Mouse (Mus musculus): Measurements from ENCODE around the gene Nlrx1.
A peak's percentile ranks its signal among the peaks of the same experiment; 100 is the strongest.

Nlrx1 gene

DNA sequence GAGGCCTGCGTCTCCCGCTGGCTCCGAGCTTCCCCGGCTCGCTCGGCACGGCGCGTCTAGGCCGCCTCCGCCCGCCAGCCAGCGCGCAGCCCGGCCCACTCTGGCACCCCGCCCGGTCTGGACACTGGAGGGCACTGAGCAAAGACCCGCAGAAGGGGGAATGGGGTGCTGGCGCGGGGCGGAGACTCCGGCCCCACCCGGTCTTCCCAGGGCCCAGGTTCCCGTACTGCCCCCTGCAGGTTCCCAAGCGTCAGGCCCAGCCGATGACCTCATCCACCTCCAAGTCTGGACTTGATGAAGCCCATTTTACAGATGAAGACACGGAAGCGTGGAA lies 405 bp downstream of the Nlrx1 start:
- DNase-seq (ENCODE audit: low spot score): peak; percentile 66

GRCm38 (mm10) chr9:44267319-44268026 lies 926 bp downstream of the Nlrx1 start:
- DNase-seq (ENCODE audit: low spot score): no peak

GRCm38 (mm10) chr9:44266478-44267226 lies 1.7 kb downstream of the Nlrx1 start:
- no peak for DNase-seq (ENCODE audit: low spot score)

DNA sequence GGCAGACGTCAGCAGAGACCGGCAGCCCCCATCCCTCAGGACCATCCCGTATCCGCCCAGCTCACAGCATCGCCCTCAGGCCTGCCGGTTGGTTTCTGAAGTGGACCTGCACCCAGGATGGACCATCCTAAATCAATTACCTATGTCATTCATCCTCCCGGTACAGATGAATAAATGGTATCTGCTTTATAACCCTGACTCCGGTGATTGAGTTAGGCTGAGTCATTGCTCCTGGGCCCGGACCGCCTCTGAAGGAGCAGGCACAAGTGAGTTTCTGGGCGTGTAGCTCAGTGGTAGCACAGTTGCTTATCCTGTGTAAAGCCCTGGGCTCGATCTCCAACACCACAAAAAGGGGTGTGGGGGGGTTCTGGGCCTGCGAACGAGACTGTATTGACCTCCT lies 7.0 kb downstream of the Nlrx1 start:
- no peak for DNase-seq (ENCODE audit: low spot score)

GRCm38 (mm10) chr9:44259014-44259413 lies 9.4 kb downstream of the Nlrx1 start:
- DNase-seq (ENCODE audit: low spot score): no peak

- no peak for DNase-seq (ENCODE audit: low spot score)
Observed at GRCm38 (mm10) chr9:44256213-44256612, 12.2 kb downstream of the Nlrx1 start.

DNA sequence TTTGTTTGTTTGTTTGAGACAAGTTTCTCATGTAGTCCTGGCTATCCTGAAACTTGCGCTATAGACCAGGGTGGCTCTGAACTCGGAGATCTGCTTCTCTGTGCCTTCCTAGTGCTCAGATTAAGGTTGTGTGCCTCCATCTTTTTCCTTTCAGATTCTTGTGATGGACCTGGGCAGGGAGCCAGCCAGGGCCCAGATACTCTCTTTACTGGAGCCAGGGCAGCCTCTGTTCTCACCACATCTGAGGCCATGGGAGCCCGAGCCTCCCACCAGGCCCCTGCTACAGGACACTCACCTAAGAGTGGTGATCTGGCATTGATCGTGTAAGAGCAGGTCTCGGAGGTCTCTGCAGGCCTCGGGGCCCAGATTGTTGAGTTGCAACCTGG lies 13.3 kb downstream of the Nlrx1 start:
- DNase-seq (ENCODE audit: low spot score): no peak

DNA sequence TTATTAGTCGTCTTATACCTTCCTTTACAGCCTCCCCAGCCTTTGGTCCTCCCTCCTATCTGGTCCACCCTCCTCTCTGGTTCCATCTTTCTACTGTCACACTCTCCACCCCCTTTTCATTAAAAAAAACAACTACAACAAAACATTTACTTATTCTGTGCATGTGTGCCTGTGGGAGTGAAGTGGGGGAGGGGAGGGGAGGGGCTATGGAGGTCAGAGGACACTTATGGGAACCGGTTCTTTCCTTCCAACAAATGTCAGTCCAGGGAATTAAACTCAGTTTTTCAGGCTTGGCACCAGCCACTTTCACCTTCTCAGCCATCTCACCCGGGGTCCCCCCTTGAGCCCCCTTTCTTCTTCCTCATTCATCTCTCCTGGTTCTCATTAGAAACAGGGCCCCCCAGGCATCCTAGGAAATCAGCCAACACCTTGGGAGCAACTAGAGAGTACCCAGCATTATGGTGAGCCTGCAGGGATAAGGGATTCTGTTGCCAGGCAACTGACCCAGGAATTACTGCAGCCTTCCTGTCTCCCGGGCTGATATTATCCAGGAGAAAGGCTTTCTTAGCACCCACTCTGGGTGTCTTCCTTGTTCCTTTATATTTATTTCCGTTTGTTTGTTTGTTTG lies 13.8 kb downstream of the Nlrx1 start:
- DNase-seq (ENCODE audit: low spot score): no peak

DNA sequence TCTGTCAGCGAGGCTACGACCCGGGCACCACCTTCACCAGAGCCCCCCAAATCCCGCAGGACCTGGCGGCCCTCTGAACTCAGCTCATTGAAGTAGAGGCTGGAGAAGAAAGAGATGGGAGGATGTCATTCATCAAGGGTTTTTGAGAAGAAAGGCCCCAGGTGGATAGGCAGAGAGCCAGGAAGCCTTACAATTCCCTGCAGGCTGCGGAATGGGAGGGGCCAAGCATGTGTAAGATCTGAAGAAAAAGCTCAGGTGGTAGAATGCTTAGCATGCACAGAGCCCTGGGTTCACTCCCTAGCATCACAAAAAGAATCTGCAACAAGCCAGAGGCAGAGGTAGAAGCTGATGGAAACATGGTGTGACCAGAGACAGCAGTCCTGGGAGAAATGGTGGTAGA lies 15.0 kb downstream of the Nlrx1 start:
- DNase-seq (ENCODE audit: low spot score): no peak

- DNase-seq (ENCODE audit: low spot score): no peak
Observed at GRCm38 (mm10) chr9:44251314-44251713, 17.1 kb downstream of the Nlrx1 start, which contains the start of gene Pdzd3. Pdzd3 (minus strand) TSS chr9:44251471.

GRCm38 (mm10) chr9:44250445-44250844 lies 18.0 kb downstream of the Nlrx1 start:
- DNase-seq (ENCODE audit: low spot score): no peak

DNA sequence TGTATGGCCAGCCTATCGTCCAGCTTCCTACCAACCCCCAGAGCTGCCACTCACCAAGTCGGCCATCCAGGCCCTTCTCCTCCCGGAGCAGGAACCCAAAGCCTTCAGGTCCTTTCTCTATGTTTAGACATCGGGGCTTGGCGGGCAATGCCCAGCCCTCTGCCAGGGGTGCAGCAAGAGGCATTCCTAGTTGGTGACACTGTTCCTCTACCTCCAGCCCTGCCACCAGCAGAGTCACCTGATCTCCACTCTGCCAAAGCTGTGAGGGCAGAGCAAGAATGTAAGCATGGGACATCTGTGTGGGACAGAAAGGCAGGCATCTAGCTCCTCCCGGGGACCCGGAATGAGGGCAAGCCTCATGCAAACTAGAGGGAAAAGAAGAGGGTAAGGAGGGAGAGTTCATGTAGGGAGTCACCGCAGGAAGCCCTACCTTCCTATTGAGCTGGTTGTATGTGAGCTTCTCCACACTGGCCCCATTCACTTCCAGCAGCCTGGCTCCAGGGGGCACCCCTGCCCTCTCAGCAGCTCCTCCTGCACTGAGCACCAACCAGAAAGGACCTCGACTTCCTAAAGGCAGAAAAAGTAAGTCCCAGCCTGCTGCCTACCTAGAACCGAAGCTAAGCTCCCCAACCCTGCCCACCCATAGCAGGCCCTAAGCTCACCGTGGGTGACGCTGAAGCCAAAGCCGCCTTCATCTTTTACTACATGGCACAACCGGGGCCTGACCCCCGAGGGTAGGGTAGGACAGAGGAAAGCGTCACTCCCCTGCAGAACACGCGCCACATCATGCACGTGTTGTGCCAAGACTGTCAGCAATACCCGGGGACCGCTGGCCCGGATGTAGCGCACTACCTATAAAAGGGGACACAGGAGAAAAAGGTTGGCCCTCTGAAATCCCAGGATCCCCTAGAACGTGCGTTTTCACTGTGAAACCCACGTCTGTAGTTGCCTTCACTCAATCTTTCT lies 18.9 kb downstream of the Nlrx1 start:
- peak; percentile 32 for DNase-seq (ENCODE audit: low spot score)

DNA sequence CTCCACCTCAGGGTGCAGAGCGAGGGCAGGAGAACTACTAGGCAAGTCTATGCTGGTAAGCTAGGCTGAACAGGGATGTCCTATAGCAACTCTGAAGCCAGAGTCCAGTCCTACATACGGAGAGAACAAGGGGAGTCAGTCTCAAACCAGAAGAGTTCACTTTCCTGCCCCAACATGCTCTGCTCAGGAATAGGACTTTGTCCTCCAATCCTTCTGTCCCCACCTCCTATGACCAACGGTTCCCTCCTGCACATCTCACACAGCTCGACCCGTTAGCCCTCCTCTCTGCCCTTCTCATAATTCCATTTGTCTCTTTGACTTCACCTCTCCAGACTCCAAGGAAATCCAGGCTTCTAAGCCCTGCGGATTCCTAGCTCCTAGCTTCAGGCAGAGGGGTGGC lies 20.5 kb downstream of the Nlrx1 start:
- DNase-seq (ENCODE audit: low spot score): no peak

DNA sequence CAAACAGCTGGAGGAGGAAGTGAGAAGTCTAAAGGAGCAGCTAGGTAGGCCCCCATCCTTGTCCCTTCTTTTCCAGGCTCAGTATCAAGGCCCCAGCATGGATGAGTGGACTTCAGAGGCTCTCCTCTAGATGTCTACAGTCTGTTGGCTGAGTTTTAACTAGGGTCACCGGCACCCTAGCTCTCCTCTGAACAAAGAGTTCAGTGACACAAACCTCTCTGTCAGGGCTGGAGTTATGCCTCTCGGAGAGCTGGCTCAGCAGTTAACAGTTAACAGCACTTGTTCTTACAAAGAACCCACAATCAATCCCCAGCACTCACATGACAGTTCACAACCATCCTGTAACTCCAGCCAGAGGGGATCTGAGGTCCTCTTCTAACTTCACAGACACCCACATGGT lies 24.8 kb downstream of the Nlrx1 start:
- DNase-seq (ENCODE audit: low spot score): no peak

GRCm38 (mm10) chr9:44241418-44241817 lies 27.0 kb downstream of the Nlrx1 start:
- no peak for DNase-seq (ENCODE audit: low spot score)

DNA sequence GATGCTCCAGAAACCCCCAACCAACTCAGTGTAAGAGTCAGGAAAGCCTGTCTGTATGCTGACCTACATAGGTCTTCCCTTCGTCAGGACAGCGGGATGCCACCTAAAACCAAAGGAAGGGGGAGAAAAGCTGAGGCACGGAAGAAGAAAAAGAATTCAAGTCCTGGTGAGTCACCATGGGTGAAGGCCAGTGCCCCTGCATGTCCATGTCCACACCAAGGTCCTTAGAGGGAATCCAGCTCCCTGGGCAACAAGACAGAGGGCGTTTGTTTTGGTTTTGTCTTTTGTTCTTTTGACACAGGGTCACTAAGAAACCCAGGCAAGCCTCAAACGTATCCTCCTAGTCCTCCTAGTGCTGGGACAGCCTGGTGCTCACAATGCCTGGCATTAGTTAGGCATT lies 27.5 kb downstream of the Nlrx1 start:
- no peak for DNase-seq (ENCODE audit: low spot score)

DNA sequence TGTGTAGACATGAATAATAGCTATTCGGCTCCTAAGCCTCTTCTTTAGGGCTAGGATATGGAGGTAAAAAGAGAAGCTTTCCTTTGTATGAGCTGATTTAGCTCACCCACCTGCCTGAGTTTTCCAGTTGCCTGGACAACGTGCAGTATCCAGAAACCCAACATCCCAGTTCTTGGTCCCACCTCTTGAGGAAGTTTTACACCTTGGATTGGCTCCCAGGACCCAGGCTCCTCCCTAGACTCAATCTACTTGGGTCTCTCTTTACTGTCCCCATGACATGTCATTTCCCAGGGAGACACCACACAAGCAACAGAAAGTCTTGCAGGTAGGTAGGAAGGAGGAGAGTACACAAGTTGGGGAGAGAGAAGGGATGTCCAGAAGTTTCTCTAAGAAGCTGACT lies 28.0 kb downstream of the Nlrx1 start, which contains the start of gene Ccdc153:
Ccdc153 (plus strand) TSS at position 278 of the 400 bp plus-strand sequence.
- DNase-seq (ENCODE audit: low spot score): no peak

GRCm38 (mm10) chr9:44239447-44239846 lies 29.0 kb downstream of the Nlrx1 start:
- DNase-seq (ENCODE audit: low spot score): no peak

DNA sequence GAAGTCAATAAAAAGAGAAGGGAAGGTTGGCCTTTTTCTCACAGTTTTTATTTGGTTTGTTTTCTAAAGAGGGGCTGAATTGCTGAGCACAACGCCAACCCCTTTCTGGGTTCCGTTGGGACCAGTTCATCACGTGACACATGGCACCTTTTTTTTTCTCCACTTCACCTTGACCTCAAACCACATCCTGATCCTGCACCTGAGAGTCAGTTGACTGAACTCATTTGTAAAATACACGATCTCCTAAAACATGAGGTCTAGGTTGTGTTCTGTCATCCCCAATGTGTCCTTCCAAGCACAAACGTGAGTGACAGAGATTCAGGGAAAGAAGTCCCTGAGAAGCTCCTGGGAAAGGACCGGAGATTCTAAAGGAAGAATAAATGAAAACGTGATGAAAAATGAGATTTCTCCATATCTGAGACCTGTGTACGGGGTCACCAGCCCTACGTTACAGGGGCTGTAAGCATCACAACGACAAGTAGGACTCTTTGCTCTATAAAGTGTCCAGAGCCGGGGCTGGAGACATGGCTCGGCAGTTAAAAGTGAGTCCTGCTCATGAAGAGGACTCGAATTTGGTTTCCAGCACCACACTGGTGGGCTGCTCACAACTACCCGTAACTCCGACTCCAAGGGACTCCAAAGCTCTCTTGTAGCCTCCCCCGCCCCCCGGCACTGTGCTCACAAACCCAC lies 29.8 kb downstream of the Nlrx1 start:
- DNase-seq (ENCODE audit: low spot score): no peak

DNA sequence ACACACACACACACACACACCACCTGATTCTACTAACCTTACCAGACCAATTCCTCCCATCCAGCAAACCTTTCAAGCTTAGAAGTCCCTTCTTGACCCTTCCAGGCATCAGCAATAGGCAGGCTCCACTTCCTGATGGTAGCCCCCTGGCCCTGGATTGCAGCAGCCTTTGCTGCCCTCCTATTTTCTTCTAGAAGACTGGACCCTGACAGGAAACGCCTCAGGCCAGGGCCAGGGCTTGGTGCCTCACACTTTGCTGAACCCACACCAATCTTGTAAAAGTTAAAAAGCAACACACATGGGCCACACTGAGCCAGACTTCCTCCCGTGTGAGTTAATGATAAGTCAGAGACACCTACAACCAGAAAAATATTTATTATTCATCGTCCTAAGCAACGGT lies 31.3 kb downstream of the Nlrx1 start:
- no peak for DNase-seq (ENCODE audit: low spot score)

DNA sequence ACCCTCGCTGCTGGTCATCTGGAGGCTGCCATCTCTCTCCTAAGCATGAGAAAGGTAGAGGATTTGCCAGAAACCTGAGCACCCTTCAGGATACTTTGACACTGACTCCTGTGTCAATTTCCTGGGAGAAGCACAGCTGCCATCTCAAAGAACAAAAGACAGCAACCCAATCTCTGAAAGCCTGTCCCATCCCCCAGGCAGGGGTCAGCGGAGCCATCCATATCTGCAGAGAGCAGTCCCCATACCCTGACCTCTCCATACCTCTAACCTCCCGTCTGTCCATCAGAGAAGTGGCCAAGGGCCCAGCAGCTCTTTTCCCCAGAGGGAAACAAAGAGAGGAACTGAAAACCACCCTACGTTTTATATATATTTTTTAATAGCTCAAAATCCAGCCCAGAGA lies 31.8 kb downstream of the Nlrx1 start:
- DNase-seq (ENCODE audit: low spot score): no peak
